8 mouse cellular contexts compared by ENCODE assay signal in the genomic region with DNA sequence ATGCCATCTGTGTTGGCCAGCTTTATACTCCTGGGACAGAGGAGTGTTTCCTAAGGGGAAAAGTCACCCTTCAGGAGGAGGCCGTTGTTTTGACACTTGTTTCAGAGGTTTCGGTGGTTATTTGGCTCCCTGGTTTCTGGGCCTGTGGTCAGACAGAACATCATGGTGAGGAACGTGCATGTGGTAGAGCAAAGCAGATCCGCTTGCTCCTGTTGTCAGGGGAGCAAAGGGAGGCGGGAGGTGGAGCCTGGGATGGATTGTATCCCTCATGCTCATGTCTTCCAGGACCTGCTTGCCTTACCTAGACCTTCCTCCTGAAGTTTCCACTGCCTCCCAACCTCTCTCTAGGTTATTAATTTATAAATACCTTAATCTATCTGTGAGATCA. TPM values are rescaled to one million over a fixed set of nuclear protein-coding genes. Genes with fewer than 3 reads are reported as not detected.
A peak's percentile ranks its signal among the peaks of the same experiment; 100 is the strongest.
DNase-seq lines count a peak whose midpoint lies in the region; ATAC-seq lines count a peak whose summit lies in the region.

No protein-coding gene starts in this region.

- H3K36me3 ChIP-seq in lung, embryonic 16.5 days (ENCODE audit: control insufficient read depth, insufficient read depth, low read length), result no peaks in the 10 kb centered on the region
- no peaks in the 10 kb centered on the region for H3K36me3 ChIP-seq in heart, embryonic 14.5 days (ENCODE audit: control insufficient read depth, insufficient read depth, low read length)
- H3K36me3 ChIP-seq in liver, embryonic 16.5 days (ENCODE audit: control insufficient read depth, insufficient read depth), result no peaks in the 10 kb centered on the region
- no peaks in the 10 kb centered on the region for H3K36me3 ChIP-seq in stomach, embryonic 15.5 days

- peaks cover 25% of the 10 kb centered on the region for H3K4me1 ChIP-seq in lung, embryonic 16.5 days (replicated peaks; ENCODE audit: control insufficient read depth, insufficient read depth, low read length)
- H3K4me1 ChIP-seq in heart, embryonic 14.5 days (ENCODE audit: control insufficient read depth in 2 of 2, insufficient read depth in 2 of 2, low read length in 2 of 2), result peaks cover 14 to 54% of the 10 kb centered on the region in 2 experiments
- peaks cover 44% of the 10 kb centered on the region for H3K4me1 ChIP-seq in liver, embryonic 16.5 days (ENCODE audit: control insufficient read depth, low read depth, low read length)
- peaks cover 21% of the 10 kb centered on the region for H3K4me1 ChIP-seq in stomach, embryonic 15.5 days

- peak overlapping the region; percentile 18 for H3K4me2 ChIP-seq in lung, embryonic 16.5 days (ENCODE audit: low read depth, low read length)
- peak overlapping the region; percentile 48 for H3K4me2 ChIP-seq in heart, embryonic 14.5 days (ENCODE audit: low read length)
- peak overlapping the region; percentile 63 for H3K4me2 ChIP-seq in liver, embryonic 16.5 days (ENCODE audit: low read depth, low read length)
- H3K4me2 ChIP-seq in stomach, embryonic 15.5 days, result peak overlapping the region; percentile 23; the same call in 1 of the 2 replicates

- no peaks in the 10 kb centered on the region for H3K27me3 ChIP-seq in lung, embryonic 16.5 days (ENCODE audit: control insufficient read depth, insufficient read depth, low read depth, low read length)
- H3K27me3 ChIP-seq in heart, embryonic 14.5 days (ENCODE audit: control insufficient read depth, insufficient read depth, low read length), result no peaks in the 10 kb centered on the region
- H3K27me3 ChIP-seq in liver, embryonic 16.5 days (ENCODE audit: control insufficient read depth, insufficient read depth, low read depth, low read length), result no peaks in the 10 kb centered on the region
- no peaks in the 10 kb centered on the region for H3K27me3 ChIP-seq in stomach, embryonic 15.5 days (replicated peaks)

- no peaks in the 10 kb centered on the region for H3K9me3 ChIP-seq in lung, embryonic 16.5 days (ENCODE audit: control insufficient read depth, low read length)
- H3K9me3 ChIP-seq in heart, embryonic 14.5 days (ENCODE audit: control insufficient read depth, low read length), result no peaks in the 10 kb centered on the region
- no peaks in the 10 kb centered on the region for H3K9me3 ChIP-seq in liver, embryonic 16.5 days (replicated peaks; ENCODE audit: control insufficient read depth, low read length)
- no peaks in the 10 kb centered on the region for H3K9me3 ChIP-seq in stomach, embryonic 15.5 days

- 0 out of 2 replicates have a peak overlapping the region, but pooled peaks have one; percentile 14 for H3K9ac ChIP-seq in lung, embryonic 16.5 days (ENCODE audit: low read length)
- H3K9ac ChIP-seq in heart, embryonic 14.5 days (ENCODE audit: low read length), result no peak overlapping the region
- H3K9ac ChIP-seq in liver, embryonic 16.5 days (ENCODE audit: low read depth, low read length), result peak overlapping the region; percentile 29; the same call in 1 of the 2 replicates
- H3K9ac ChIP-seq in stomach, embryonic 15.5 days, result no peak overlapping the region

- no peak overlapping the region for H3K4me3 ChIP-seq in lung, embryonic 16.5 days (ENCODE audit: low read length)
- H3K4me3 ChIP-seq in heart, embryonic 14.5 days (ENCODE audit: control insufficient read depth in 1 of 2, insufficient read depth in 1 of 2, low read depth in 1 of 2, low read length in 2 of 2), result peak overlapping the region in 1 of 2 experiments; percentile 16; a peak in 3 of 4 replicates
- H3K4me3 ChIP-seq in liver, embryonic 16.5 days (ENCODE audit: low read depth, low read length), result peak overlapping the region; percentile 35
- H3K4me3 ChIP-seq in stomach, embryonic 15.5 days (replicated peaks), result no peak overlapping the region

- WGBS in lung, embryonic 16.5 days, result 27% methylated on average over 5 of the region's 5 CpGs
- 15% methylated on average over 5 of the region's 5 CpGs for WGBS in heart, embryonic 14.5 days
- WGBS in liver, embryonic 16.5 days (ENCODE audit: insufficient replicate concordance), result 15% methylated on average over 5 of the region's 5 CpGs
- 35% methylated on average over 5 of the region's 5 CpGs for WGBS in stomach, embryonic 15.5 days

- peak overlapping the region; percentile 83 for H3K27ac ChIP-seq in lung, embryonic 16.5 days (ENCODE audit: low read length)
- peak overlapping the region; percentile 74 for H3K27ac ChIP-seq in heart, embryonic 14.5 days (replicated peaks in 1 of 2; ENCODE audit: control insufficient read depth in 1 of 2, insufficient read depth in 1 of 2, low read depth in 2 of 2, low read length in 2 of 2)
- peak overlapping the region; percentile 72 for H3K27ac ChIP-seq in liver, embryonic 16.5 days (ENCODE audit: low read length)
- peak overlapping the region; percentile 65; the same call in 1 of the 2 replicates for H3K27ac ChIP-seq in stomach, embryonic 15.5 days

- no peak for ATAC-seq in lung, embryonic 16.5 days (ENCODE audit: low read depth)
- ATAC-seq in heart, embryonic 14.5 days (ENCODE audit: insufficient number of reproducible peaks, insufficient read depth, low FRiP score, low read depth), result no peak
- no peak for ATAC-seq in liver, embryonic 16.5 days (ENCODE audit: low read depth)
- ATAC-seq in stomach, embryonic 15.5 days (ENCODE audit: insufficient read depth, low FRiP score, low read depth), result no peak

- no peak for DNase-seq in lung, postnatal 25 days (ENCODE audit: low spot score)
- DNase-seq in cerebellum, adult 8-10 months, result peak; percentile 43
- no peak for DNase-seq in gastrocnemius, postnatal 10 days
- no peak for DNase-seq in layer of hippocampus, postnatal 36 days

RNA-seq across cellular contexts. Expression of a gene that starts 5.7 kb away (rescaled TPM):
- 15.0 and 15.8 TPM in 2 replicates for polyA plus RNA-seq in lung, embryonic 16.5 days (2015; fragmentation: Nextera tagmentation; extraction: Ambion mirVana)
- polyA plus RNA-seq in heart, embryonic 14.5 days (2014; fragmentation: Nextera tagmentation; extraction: Ambion mirVana), result 24.4 and 27.1 TPM in 2 replicates
- polyA plus RNA-seq in liver, embryonic 16.5 days (2015; fragmentation: Nextera tagmentation; extraction: Ambion mirVana), result 8.3 and 8.7 TPM in 2 replicates
- polyA plus RNA-seq in stomach, embryonic 15.5 days (2015; fragmentation: Nextera tagmentation; extraction: Ambion mirVana), result 15.8 and 17.6 TPM in 2 replicates
- total RNA-seq in gastrocnemius, postnatal 10 days (2021), result 10 to 100 TPM; 18.6 to 22.6 TPM
- total RNA-seq in layer of hippocampus, postnatal 36 days (2021), result 100 to 1,000 TPM; 193 to 200 TPM

Comparison
In these comparisons a context has a peak if more than half of its experiments do, and no peak if none do; other contexts are left out.
1. H3K9ac ChIP-seq: peak in lung, embryonic 16.5 days (single experiment) and liver, embryonic 16.5 days (single experiment); none in heart, embryonic 14.5 days (single experiment) and stomach, embryonic 15.5 days (single experiment).
2. Peak in every context shown above with its lines, with median percentiles within 50 percentile points of each other: H3K27ac ChIP-seq and H3K4me2 ChIP-seq.